Mouse (Mus musculus) cerebral cortex, adult 2 months (tissue): ENCODE measurements around the gene Rab11fip2.

ENCODE experiments used
- WGBS: fragments of 180-500 bp; shearing (Covaris S2); methylation state at CpG from one replicate; pipeline ENCODE4 v1.1.7; 2018; 5-methylcytosine and 5-hydroxymethylcytosine counted together

The Rab11fip2 gene

DNA sequence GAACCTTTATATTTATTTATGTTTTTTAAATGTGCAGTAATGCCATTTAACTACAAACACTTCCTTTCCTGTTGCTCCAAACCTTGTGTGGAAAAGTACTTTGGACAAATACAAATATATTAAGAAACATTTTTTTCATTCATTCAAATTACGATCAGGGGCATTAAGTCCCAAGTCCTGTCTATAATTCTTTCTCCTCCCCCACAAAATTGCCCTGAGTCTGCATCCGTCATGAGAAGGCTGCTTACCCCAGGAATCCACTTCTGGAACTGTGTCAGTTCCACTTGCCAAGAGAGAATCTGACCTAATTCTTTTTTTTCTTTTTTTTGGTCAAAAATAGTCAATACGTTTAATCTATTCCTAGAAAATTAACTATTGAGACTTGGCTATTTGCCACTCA is 90.4 kb downstream of the Rab11fip2 start:
- WGBS, result 59% methylated on average over 3 of the region's 3 CpGs
